Mouse (Mus musculus) embryonic fibroblast, embryonic 13.5 days (primary cell): Measurements from ENCODE around the gene Sfmbt1.

Source experiments
- CTCF ChIP-seq: IDR thresholded peaks from 2 replicates; pipeline ENCODE4 v1.5.1; 2011; ENCODE audit warnings: mild to moderate bottlenecking, control low read depth, low read length, moderate library complexity, borderline replicate concordance; ENCODE audit not compliant: insufficient read depth
- POLR2A ChIP-seq: IDR thresholded peaks from 2 replicates; pipeline ENCODE4 v1.6.1; 2011; ENCODE audit warnings: low read depth, mild to moderate bottlenecking, control low read depth, low read length, moderate library complexity

DNA sequence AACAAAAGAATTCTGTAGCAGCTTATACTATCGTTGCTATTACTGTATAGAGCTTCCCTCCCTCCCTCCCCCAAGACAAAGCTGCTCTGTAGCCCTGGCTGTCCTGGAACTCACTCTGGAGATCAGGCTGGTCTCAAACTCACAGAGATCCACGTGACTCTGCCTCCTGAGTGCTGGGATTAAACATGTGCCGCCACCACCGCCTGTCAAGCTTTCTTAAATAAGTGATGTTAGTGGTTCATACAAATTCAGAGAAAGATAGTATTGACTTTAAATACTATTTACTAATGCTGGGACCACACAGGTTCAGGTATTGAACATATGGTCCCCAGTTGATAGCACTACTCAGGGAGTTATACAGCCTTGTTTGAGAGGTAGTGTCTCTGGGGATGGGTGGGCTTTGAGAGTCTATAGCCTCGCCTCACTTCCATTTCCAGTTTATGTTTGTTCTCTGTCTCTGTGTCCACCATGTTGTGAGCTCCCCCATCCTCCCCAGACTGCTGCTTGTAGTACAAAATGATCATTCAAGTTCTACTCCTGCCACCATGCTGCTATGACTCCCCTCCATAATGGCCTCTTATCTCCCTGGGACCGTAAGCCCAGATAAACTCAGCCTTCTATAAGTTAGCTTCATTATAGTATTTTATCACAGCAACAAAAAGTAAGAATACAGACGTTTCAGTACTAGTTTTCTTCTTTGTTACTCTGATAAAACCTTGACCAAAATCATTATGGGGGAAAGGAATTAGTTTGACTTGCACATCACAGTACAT, 47.7 kb downstream of the Sfmbt1 start:
- TF ChIP-seq POLR2A (no peak), CTCF (no peak)
